Mouse (Mus musculus) thymus, adult 2 months (tissue): ENCODE measurements around the gene Tekt4.

Experiments
- CTCF ChIP-seq: fragments of 200-500 bp; IDR thresholded peaks from 2 replicates; pipeline ENCODE4 v1.5.1; 2012; ENCODE audit warnings: mild to moderate bottlenecking, control low read depth, low read length, moderate library complexity, borderline replicate concordance; ENCODE audit not compliant: control insufficient read depth, poor library complexity, insufficient read depth; ENCODE audit errors: extremely low read depth
- POLR2A ChIP-seq: fragments of 200-500 bp; IDR thresholded peaks from 2 replicates; pipeline ENCODE4 v1.6.1; 2012; ENCODE audit warnings: mild to moderate bottlenecking, low read length, control low read depth, moderate library complexity; ENCODE audit not compliant: control insufficient read depth, poor library complexity, insufficient read depth; ENCODE audit errors: extremely low read depth

GRCm38 (mm10) chr17:25507799-25508198, 53.4 kb downstream of the Tekt4 start:
- no peak for TF ChIP-seq POLR2A
- no peak for TF ChIP-seq CTCF
